Mouse (Mus musculus): Measurements from ENCODE around the gene Eif2b3. TPM values are rescaled to one million over a fixed set of nuclear protein-coding genes. Genes with fewer than 3 reads are reported as not detected.

Gene Eif2b3
- total and polyA plus RNA-seq, 3 experiments, result 49.9 to 96.2 (median 84.9) TPM

DNA sequence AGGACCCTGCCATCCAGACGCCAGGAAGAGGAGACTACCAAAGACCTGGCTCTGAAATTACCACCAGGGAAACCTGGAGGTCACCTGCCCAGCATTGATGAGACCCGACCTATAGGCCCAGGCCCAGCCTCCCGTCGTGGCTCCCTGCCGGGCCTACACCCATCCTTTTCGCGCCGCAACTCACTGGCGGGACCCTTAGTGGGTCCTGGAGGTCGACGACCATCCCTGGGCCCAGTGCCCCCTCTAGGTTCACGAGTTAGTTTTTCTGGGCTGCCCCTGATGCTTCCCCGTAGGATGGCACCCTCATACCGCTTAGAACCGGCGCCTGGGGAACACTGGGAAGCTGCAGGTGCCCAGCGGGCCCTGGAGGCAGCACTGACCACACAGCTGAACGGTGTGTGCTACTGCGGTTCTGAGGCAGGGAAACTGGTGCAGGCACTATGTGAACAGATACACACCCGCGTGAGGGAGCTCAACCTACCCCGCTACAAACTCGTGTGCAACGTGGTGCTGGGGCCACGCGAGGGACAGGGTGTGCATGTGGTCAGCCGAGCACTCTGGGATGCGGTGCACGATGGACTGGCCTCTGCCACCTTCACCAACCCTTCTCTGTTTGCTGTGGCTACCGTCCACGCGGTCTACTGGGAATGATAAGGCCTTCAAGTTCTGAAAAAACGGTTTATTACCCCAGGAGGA lies 108.9 kb downstream of the Eif2b3 start:
- H3K27ac ChIP-seq (ENCODE audit: insufficient read depth, low read depth), result no peak overlapping the region
- H3K4me2 ChIP-seq (ENCODE audit: insufficient read depth, low read depth, poor library complexity, severe bottlenecking), result no peak overlapping the region
- peaks cover 20 to 74% of the 10 kb centered on the region in 2 experiments for H3K4me1 ChIP-seq (ENCODE audit: control insufficient read depth in 1 of 2, insufficient read depth in 2 of 2)
- no peaks in the 10 kb centered on the region for H3K9me3 ChIP-seq (replicated peaks; ENCODE audit: low read length)
- H3K27me3 ChIP-seq (replicated peaks), result no peaks in the 10 kb centered on the region
- no peak overlapping the region for H3K9ac ChIP-seq (ENCODE audit: insufficient read depth, low read depth)
- TF ChIP-seq POLR2AphosphoS2 (IDR thresholded peaks at IDR 0.05; ENCODE audit: low read depth, low read length) (no peak), BHLHE40 (IDR thresholded peaks at IDR 0.05; ENCODE audit: low read depth, low read length) (no peak), KAT2A (IDR thresholded peaks at IDR 0.05; ENCODE audit: insufficient replicate concordance, low read length) (no peak), RCOR1 (conservative IDR thresholded peaks at IDR 0.05; ENCODE audit: low read depth, low read length) (no peak), ZNF384 (IDR thresholded peaks at IDR 0.05; ENCODE audit: low read depth, low read length) (no peak), POLR2A (IDR thresholded peaks at IDR 0.05; ENCODE audit: low read depth, low read length) (no peak), PAX5 (IDR thresholded peaks at IDR 0.05; ENCODE audit: low read length) (no peak)
- in situ Hi-C loops (cut with MboI; ENCODE audit: low pct_ligation_motif_present, low pct_unique_long_range_greater_than_20kb, low sequenced_read_pairs), result no loop called here
- H3K4me3 ChIP-seq (replicated peaks in 1 of 3; ENCODE audit: low read depth in 2 of 3, low read length in 2 of 3, poor library complexity in 1 of 3), result no peak overlapping the region
- dilution Hi-C loops (cut with MboI; ENCODE audit: extremely low pct_ligation_motif_present, extremely low pct_unique_long_range_greater_than_20kb, low sequenced_read_pairs), result no loop called here
- peaks cover 35 to 50% of the 10 kb centered on the region in 2 experiments for H3K36me3 ChIP-seq (replicated peaks in 1 of 2; ENCODE audit: control insufficient read depth in 1 of 2, insufficient read depth in 1 of 2, low read length in 1 of 2)
- peaks cover 15% of the 10 kb centered on the region for H3K79me2 ChIP-seq (replicated peaks; ENCODE audit: control insufficient read depth, extremely low read depth, insufficient read depth, poor library complexity, severe bottlenecking)
- no peak for DNase-seq (ENCODE audit: extremely low read depth)

DNA sequence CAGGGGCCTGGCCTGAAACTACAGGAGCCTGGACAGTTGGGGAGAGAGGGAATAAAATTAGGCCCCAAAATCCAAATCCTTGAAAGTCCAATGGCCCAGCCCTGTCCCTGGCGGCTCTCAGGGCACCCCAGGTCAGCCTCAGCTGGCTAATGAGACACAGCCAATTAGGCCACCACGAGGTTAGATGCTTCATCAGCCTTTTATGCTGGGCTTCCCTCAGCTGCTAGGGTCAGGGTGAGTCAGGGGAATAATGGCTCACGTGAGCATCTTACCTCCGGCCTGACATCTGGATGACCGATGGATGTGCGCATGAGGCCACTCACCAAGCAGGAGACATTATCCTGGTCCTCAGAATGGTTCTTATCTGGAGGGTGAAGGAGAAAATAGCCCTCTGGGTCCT lies 111.6 kb downstream of the Eif2b3 start:
- Histone ChIP-seq H3K4me1 (ENCODE audit: control insufficient read depth in 1 of 2, insufficient read depth in 2 of 2) (peaks cover 25 to 68% of the 10 kb centered on the region in 2 experiments), H3K79me2 (replicated peaks; ENCODE audit: control insufficient read depth, extremely low read depth, insufficient read depth, poor library complexity, severe bottlenecking) (peaks cover 20% of the 10 kb centered on the region), H3K9ac (ENCODE audit: insufficient read depth, low read depth) (no peak overlapping the region), H3K4me2 (ENCODE audit: insufficient read depth, low read depth, poor library complexity, severe bottlenecking) (no peak overlapping the region), H3K36me3 (replicated peaks in 1 of 2; ENCODE audit: control insufficient read depth in 1 of 2, insufficient read depth in 1 of 2, low read length in 1 of 2) (peaks cover 35 to 50% of the 10 kb centered on the region in 2 experiments), H3K27me3 (replicated peaks) (no peaks in the 10 kb centered on the region), H3K9me3 (replicated peaks; ENCODE audit: low read length) (no peaks in the 10 kb centered on the region), H3K27ac (ENCODE audit: insufficient read depth, low read depth) (no peak overlapping the region), H3K4me3 (replicated peaks in 1 of 3; ENCODE audit: low read depth in 2 of 3, low read length in 2 of 3, poor library complexity in 1 of 3) (no peak overlapping the region)
- TF ChIP-seq MAZ (IDR thresholded peaks at IDR 0.05; ENCODE audit: low read depth, low read length) (no peak), CHD1 (IDR thresholded peaks at IDR 0.05; ENCODE audit: low read depth, low read length) (no peak), NELFE (IDR thresholded peaks at IDR 0.05; ENCODE audit: low read depth, low read length) (no peak), KAT2A (IDR thresholded peaks at IDR 0.05; ENCODE audit: insufficient replicate concordance, low read length) (no peak), ZNF384 (IDR thresholded peaks at IDR 0.05; ENCODE audit: low read depth, low read length) (no peak), MYC (IDR thresholded peaks at IDR 0.05; ENCODE audit: low read depth, low read length) (no peak), CTCF (conservative IDR thresholded peaks at IDR 0.05 in 1 of 2, IDR thresholded peaks at IDR 0.05 in 1 of 2; ENCODE audit: low read depth in 2 of 2, low read length in 2 of 2) (no peak), TBP (conservative IDR thresholded peaks at IDR 0.05; ENCODE audit: low read depth, low read length) (no peak), TCF12 (IDR thresholded peaks at IDR 0.05; ENCODE audit: low read depth, low read length) (no peak)
- DNase-seq (ENCODE audit: extremely low read depth), result no peak
- dilution Hi-C loops (cut with MboI; ENCODE audit: extremely low pct_ligation_motif_present, extremely low pct_unique_long_range_greater_than_20kb, low sequenced_read_pairs), result no loop called here
- in situ Hi-C loops (cut with MboI; ENCODE audit: low pct_ligation_motif_present, low pct_unique_long_range_greater_than_20kb, low sequenced_read_pairs), result loop anchor here (5.0 kb wide), 1 partner anchor 128 kb away; no protein-coding TSS in a partner anchor
